Mouse (Mus musculus): Measurements from ENCODE around the gene Slc24a4. TPM values are rescaled to one million over a fixed set of nuclear protein-coding genes. Genes with fewer than 3 reads are reported as not detected.
"Not testable (repeated sequence)": the region's sequence is repeated elsewhere in the genome, so short reads cannot be mapped to it uniquely, and the experiment has no call there.

Slc24a4 gene
- polyA plus RNA-seq, 1 experiment from 2014 or later: 0.04 TPM

DNA sequence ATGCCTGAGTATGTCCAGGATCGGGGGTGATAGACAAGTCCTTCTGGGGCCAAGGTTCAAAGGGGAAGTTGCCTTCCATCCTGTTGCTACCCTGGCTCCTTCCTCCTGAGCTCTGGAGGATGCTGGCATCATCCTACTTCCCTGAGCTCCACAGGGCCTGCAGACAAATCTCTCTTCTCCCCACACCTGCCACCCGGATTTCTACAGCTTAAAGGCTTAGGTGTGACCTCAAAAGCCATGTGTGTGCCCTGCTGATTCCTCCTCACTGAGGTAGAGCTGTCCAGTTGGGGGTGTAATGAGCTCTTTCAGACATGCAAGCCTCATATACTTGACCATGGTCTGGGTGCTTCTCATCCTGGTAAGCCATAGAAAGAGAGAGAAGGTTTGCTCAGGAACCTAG, 82.3 kb downstream of the Slc24a4 start:
- H3K9ac ChIP-seq (ENCODE audit: low read depth, low read length): no peak overlapping the region
- H3K9me3 ChIP-seq (ENCODE audit: control insufficient read depth, low read length): no peaks in the 10 kb centered on the region
- H3K4me2 ChIP-seq: no peak overlapping the region
- H3K27me3 ChIP-seq (replicated peaks; ENCODE audit: control insufficient read depth, insufficient read depth, low read length): no peaks in the 10 kb centered on the region
- H3K4me1 ChIP-seq (replicated peaks; ENCODE audit: control insufficient read depth, insufficient read depth, low read length): no peaks in the 10 kb centered on the region
- no peak overlapping the region for H3K4me3 ChIP-seq (ENCODE audit: low read depth, low read length)
- 56% methylated on average over 2 of the region's 2 CpGs for WGBS
- ATAC-seq (replicated peaks; ENCODE audit: low FRiP score): no peak
- no peak for DNase-seq (ENCODE audit: low spot score)
- H3K27ac ChIP-seq (ENCODE audit: low read depth, low read length): no peak overlapping the region
- H3K36me3 ChIP-seq (ENCODE audit: control insufficient read depth, insufficient read depth, low read length): no peaks in the 10 kb centered on the region

DNA sequence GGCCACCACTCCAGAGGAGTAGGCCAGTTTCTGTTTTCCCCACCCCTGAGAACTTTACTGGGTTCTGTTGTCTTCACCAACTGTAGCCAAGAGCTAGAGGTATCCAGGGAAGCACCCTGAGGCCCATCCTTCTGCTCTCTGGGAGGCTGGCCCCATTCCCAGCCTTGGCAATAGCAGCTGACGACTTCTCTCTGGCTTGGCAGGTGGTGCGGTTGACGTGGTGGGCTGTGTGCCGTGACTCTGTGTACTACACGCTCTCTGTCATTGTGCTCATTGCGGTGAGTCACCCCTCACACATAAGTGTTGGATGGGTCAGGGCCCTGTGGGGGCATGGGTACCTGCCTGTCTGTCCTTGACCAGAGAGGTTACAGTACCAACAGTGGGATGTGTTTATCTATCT, 94.9 kb downstream of the Slc24a4 start:
- Histone ChIP-seq H3K4me3 (ENCODE audit: low read depth, low read length) (no peak overlapping the region), H3K4me2 (no peak overlapping the region), H3K9me3 (ENCODE audit: control insufficient read depth, low read length) (no peaks in the 10 kb centered on the region), H3K27me3 (replicated peaks; ENCODE audit: control insufficient read depth, insufficient read depth, low read length) (no peaks in the 10 kb centered on the region), H3K9ac (ENCODE audit: low read depth, low read length) (no peak overlapping the region), H3K36me3 (ENCODE audit: control insufficient read depth, insufficient read depth, low read length) (no peaks in the 10 kb centered on the region), H3K27ac (ENCODE audit: low read depth, low read length) (no peak overlapping the region), H3K4me1 (replicated peaks; ENCODE audit: control insufficient read depth, insufficient read depth, low read length) (no peaks in the 10 kb centered on the region)
- 83% methylated on average over 6 of the region's 6 CpGs for WGBS
- no peak for DNase-seq (ENCODE audit: low spot score)
- no peak for ATAC-seq (replicated peaks; ENCODE audit: low FRiP score)

DNA sequence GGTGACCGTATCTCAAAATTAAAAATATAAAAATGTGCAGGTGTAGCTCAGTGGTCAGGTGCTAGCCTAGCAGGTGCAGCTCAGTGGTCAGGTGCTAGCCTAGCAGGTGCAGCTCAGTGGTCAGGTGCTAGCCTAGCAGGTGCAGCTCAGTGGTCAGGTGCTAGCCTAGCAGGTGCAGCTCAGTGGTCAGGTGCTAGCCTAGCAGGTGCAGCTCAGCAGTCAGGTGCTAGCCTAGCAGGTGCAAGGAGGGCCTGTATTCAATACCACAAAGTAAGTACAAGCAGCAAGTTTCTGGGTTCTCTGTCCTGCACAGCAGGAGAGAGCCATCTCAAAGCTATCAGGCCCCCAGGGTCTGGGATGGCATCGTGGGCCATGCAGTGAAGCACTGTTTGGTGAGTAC, 95.6 kb downstream of the Slc24a4 start:
- not testable (repeated sequence) for H3K9me3 ChIP-seq (ENCODE audit: control insufficient read depth, low read length); H3K4me2 ChIP-seq; H3K27me3 ChIP-seq (replicated peaks; ENCODE audit: control insufficient read depth, insufficient read depth, low read length); H3K4me1 ChIP-seq (replicated peaks; ENCODE audit: control insufficient read depth, insufficient read depth, low read length); DNase-seq (ENCODE audit: low spot score); H3K4me3 ChIP-seq (ENCODE audit: low read depth, low read length); H3K27ac ChIP-seq (ENCODE audit: low read depth, low read length); ATAC-seq (replicated peaks; ENCODE audit: low FRiP score); H3K36me3 ChIP-seq (ENCODE audit: control insufficient read depth, insufficient read depth, low read length); H3K9ac ChIP-seq (ENCODE audit: low read depth, low read length)
- WGBS: 70% methylated on average over 2 of the region's 2 CpGs

- 51% methylated on average over 3 of the region's 3 CpGs for WGBS
- Histone ChIP-seq H3K36me3 (ENCODE audit: control insufficient read depth, insufficient read depth, low read length) (no peaks in the 10 kb centered on the region), H3K27me3 (replicated peaks; ENCODE audit: control insufficient read depth, insufficient read depth, low read length) (no peaks in the 10 kb centered on the region), H3K27ac (ENCODE audit: low read depth, low read length) (no peak overlapping the region), H3K4me1 (replicated peaks; ENCODE audit: control insufficient read depth, insufficient read depth, low read length) (no peaks in the 10 kb centered on the region), H3K4me2 (no peak overlapping the region), H3K4me3 (ENCODE audit: low read depth, low read length) (no peak overlapping the region), H3K9ac (ENCODE audit: low read depth, low read length) (no peak overlapping the region), H3K9me3 (ENCODE audit: control insufficient read depth, low read length) (no peaks in the 10 kb centered on the region)
- ATAC-seq (replicated peaks; ENCODE audit: low FRiP score) (no peak), DNase-seq (ENCODE audit: low spot score) (no peak)
Observed at GRCm38 (mm10) chr12:102225165-102225564, 96.6 kb downstream of the Slc24a4 start.

GRCm38 (mm10) chr12:102235551-102235950, 107.0 kb downstream of the Slc24a4 start:
- Histone ChIP-seq H3K4me3 (ENCODE audit: low read depth, low read length) (no peak overlapping the region), H3K27ac (ENCODE audit: low read depth, low read length) (no peak overlapping the region), H3K9ac (ENCODE audit: low read depth, low read length) (no peak overlapping the region), H3K4me1 (replicated peaks; ENCODE audit: control insufficient read depth, insufficient read depth, low read length) (no peaks in the 10 kb centered on the region), H3K4me2 (no peak overlapping the region), H3K9me3 (ENCODE audit: control insufficient read depth, low read length) (no peaks in the 10 kb centered on the region), H3K27me3 (replicated peaks; ENCODE audit: control insufficient read depth, insufficient read depth, low read length) (no peaks in the 10 kb centered on the region), H3K36me3 (ENCODE audit: control insufficient read depth, insufficient read depth, low read length) (no peaks in the 10 kb centered on the region)
- DNase-seq (ENCODE audit: low spot score) (no peak), ATAC-seq (replicated peaks; ENCODE audit: low FRiP score) (no peak)
- WGBS: 80% methylated on average over 3 of the region's 3 CpGs

GRCm38 (mm10) chr12:102236317-102236716, 107.8 kb downstream of the Slc24a4 start:
- H3K36me3 ChIP-seq (ENCODE audit: control insufficient read depth, insufficient read depth, low read length): no peaks in the 10 kb centered on the region
- no peak overlapping the region for H3K4me3 ChIP-seq (ENCODE audit: low read depth, low read length)
- H3K4me1 ChIP-seq (replicated peaks; ENCODE audit: control insufficient read depth, insufficient read depth, low read length): no peaks in the 10 kb centered on the region
- no peak overlapping the region for H3K4me2 ChIP-seq
- H3K27me3 ChIP-seq (replicated peaks; ENCODE audit: control insufficient read depth, insufficient read depth, low read length): no peaks in the 10 kb centered on the region
- H3K27ac ChIP-seq (ENCODE audit: low read depth, low read length): no peak overlapping the region
- DNase-seq (ENCODE audit: low spot score) (no peak), ATAC-seq (replicated peaks; ENCODE audit: low FRiP score) (no peak)
- 84% methylated on average over 6 of the region's 6 CpGs for WGBS
- H3K9ac ChIP-seq (ENCODE audit: low read depth, low read length): no peak overlapping the region
- no peaks in the 10 kb centered on the region for H3K9me3 ChIP-seq (ENCODE audit: control insufficient read depth, low read length)

- no peaks in the 10 kb centered on the region for H3K36me3 ChIP-seq (ENCODE audit: control insufficient read depth, insufficient read depth, low read length)
- no peak overlapping the region for H3K4me3 ChIP-seq (ENCODE audit: low read depth, low read length)
- H3K27me3 ChIP-seq (replicated peaks; ENCODE audit: control insufficient read depth, insufficient read depth, low read length): no peaks in the 10 kb centered on the region
- no peaks in the 10 kb centered on the region for H3K4me1 ChIP-seq (replicated peaks; ENCODE audit: control insufficient read depth, insufficient read depth, low read length)
- ATAC-seq (replicated peaks; ENCODE audit: low FRiP score) (peak; percentile 33; the same call in 1 of the 2 replicates), DNase-seq (ENCODE audit: low spot score) (no peak)
- H3K9ac ChIP-seq (ENCODE audit: low read depth, low read length): no peak overlapping the region
- no peaks in the 10 kb centered on the region for H3K9me3 ChIP-seq (ENCODE audit: control insufficient read depth, low read length)
- no peak overlapping the region for H3K4me2 ChIP-seq
- H3K27ac ChIP-seq (ENCODE audit: low read depth, low read length): no peak overlapping the region
- whole genome bisulfite sequencing: 58% methylated on average over 6 of the region's 6 CpGs
Observed at GRCm38 (mm10) chr12:102242076-102242722, 113.7 kb downstream of the Slc24a4 start.

DNA sequence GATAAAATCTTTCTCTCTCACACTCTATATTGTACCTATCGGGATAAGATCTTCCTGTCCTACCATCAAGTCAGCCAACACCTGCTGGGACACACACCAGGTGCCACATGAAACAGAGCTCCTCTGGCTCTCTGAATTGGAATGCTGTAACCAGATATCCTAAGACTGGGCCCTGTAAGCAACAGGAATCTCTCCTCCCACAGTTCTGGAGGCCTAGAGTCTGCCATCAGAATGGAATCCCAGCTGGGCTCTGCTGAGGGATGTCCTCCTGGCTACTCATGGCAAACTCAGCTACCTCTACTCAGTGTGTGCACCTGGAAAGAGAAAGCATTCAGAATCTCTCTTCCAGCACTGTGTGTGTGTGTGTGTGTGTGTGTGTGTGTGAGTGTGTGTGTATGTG, 115.4 kb downstream of the Slc24a4 start:
- no peak for ATAC-seq (replicated peaks; ENCODE audit: low FRiP score)
- no peak for DNase-seq (ENCODE audit: low spot score)
- WGBS: 61% methylated on average over 1 of the region's 1 CpGs

GRCm38 (mm10) chr12:102246226-102246625, 117.7 kb downstream of the Slc24a4 start:
- Histone ChIP-seq H3K9ac (ENCODE audit: low read depth, low read length) (no peak overlapping the region), H3K9me3 (ENCODE audit: control insufficient read depth, low read length) (no peaks in the 10 kb centered on the region), H3K27me3 (replicated peaks; ENCODE audit: control insufficient read depth, insufficient read depth, low read length) (no peaks in the 10 kb centered on the region), H3K4me3 (ENCODE audit: low read depth, low read length) (no peak overlapping the region), H3K36me3 (ENCODE audit: control insufficient read depth, insufficient read depth, low read length) (no peaks in the 10 kb centered on the region), H3K4me1 (replicated peaks; ENCODE audit: control insufficient read depth, insufficient read depth, low read length) (no peaks in the 10 kb centered on the region), H3K4me2 (no peak overlapping the region), H3K27ac (ENCODE audit: low read depth, low read length) (no peak overlapping the region)
- DNase-seq (ENCODE audit: low spot score) (no peak), ATAC-seq (replicated peaks; ENCODE audit: low FRiP score) (no peak)
- 83% methylated on average over 5 of the region's 5 CpGs for WGBS

More for the DNA sequence above, 115.4 kb downstream of the Slc24a4 start:
- Histone ChIP-seq H3K36me3 (ENCODE audit: control insufficient read depth, insufficient read depth, low read length) (no peaks in the 10 kb centered on the region), H3K4me3 (ENCODE audit: low read depth, low read length) (no peak overlapping the region), H3K4me2 (no peak overlapping the region), H3K9me3 (ENCODE audit: control insufficient read depth, low read length) (no peaks in the 10 kb centered on the region), H3K4me1 (replicated peaks; ENCODE audit: control insufficient read depth, insufficient read depth, low read length) (no peaks in the 10 kb centered on the region), H3K9ac (ENCODE audit: low read depth, low read length) (no peak overlapping the region), H3K27me3 (replicated peaks; ENCODE audit: control insufficient read depth, insufficient read depth, low read length) (no peaks in the 10 kb centered on the region), H3K27ac (ENCODE audit: low read depth, low read length) (no peak overlapping the region)
